Mouse (Mus musculus): ENCODE results near the gene Traf7.

GRCm38 (mm10) chr17:24573811-24574210 lies 46.1 kb upstream of the Traf7 start:
- TF ChIP-seq CTCF (conservative IDR thresholded peaks at IDR 0.05; ENCODE audit: low read length), result no peak
- no peak for TF ChIP-seq NANOG (IDR thresholded peaks at IDR 0.05; ENCODE audit: borderline replicate concordance, low read length)

Measured in E14TG2a.4 (cell line).